Mouse (Mus musculus): ENCODE results near the gene Lmo1. TPM values are rescaled to one million over a fixed set of nuclear protein-coding genes. Genes with fewer than 3 reads are reported as not detected.

Lmo1 gene
- polyA plus RNA-seq, 1 experiment from 2014 or later, result 50.5 TPM

GRCm38 (mm10) chr7:109197161-109197650, 22.2 kb upstream of the Lmo1 start:
- Histone ChIP-seq H3K4me2 (no peak overlapping the region; the same call in 1 of the 2 replicates), H3K4me1 (peaks cover 39% of the 10 kb centered on the region), H3K36me3 (ENCODE audit: poor library complexity, severe bottlenecking) (no peaks in the 10 kb centered on the region), H3K4me3 (no peak overlapping the region), H3K9me3 (replicated peaks) (no peaks in the 10 kb centered on the region), H3K27me3 (peaks cover 96% of the 10 kb centered on the region), H3K9ac (no peak overlapping the region), H3K27ac (no peak overlapping the region; the same call in 1 of the 2 replicates)
- ATAC-seq, result no peak
- 60% methylated on average over 3 of the region's 3 CpGs for WGBS

- 4% methylated on average over 11 of the region's 11 CpGs for WGBS
- Histone ChIP-seq H3K4me1 (peaks cover 46% of the 10 kb centered on the region), H3K27ac (no peak overlapping the region; the same call in 1 of the 2 replicates), H3K36me3 (ENCODE audit: poor library complexity, severe bottlenecking) (no peaks in the 10 kb centered on the region), H3K9me3 (replicated peaks) (no peaks in the 10 kb centered on the region), H3K4me3 (no peak overlapping the region), H3K9ac (peak overlapping the region; percentile 14), H3K27me3 (peaks cover 89% of the 10 kb centered on the region), H3K4me2 (no peak overlapping the region; the same call in 1 of the 2 replicates)
- peak; percentile 3; the same call in 1 of the 2 replicates for ATAC-seq
Observed at GRCm38 (mm10) chr7:109196399-109197082, 21.5 kb upstream of the Lmo1 start.

GRCm38 (mm10) chr7:109195982-109196381, 21.0 kb upstream of the Lmo1 start:
- no peak overlapping the region for H3K4me2 ChIP-seq
- H3K27ac ChIP-seq, result no peak overlapping the region
- ATAC-seq, result no peak
- peak overlapping the region; percentile 14; the same call in 1 of the 2 replicates for H3K9ac ChIP-seq
- peaks cover 51% of the 10 kb centered on the region for H3K4me1 ChIP-seq
- H3K36me3 ChIP-seq (ENCODE audit: poor library complexity, severe bottlenecking), result no peaks in the 10 kb centered on the region
- WGBS, result 37% methylated on average over 6 of the region's 6 CpGs
- H3K4me3 ChIP-seq, result no peak overlapping the region
- peaks cover 83% of the 10 kb centered on the region for H3K27me3 ChIP-seq
- H3K9me3 ChIP-seq (replicated peaks), result no peaks in the 10 kb centered on the region

GRCm38 (mm10) chr7:109194850-109195249, 19.8 kb upstream of the Lmo1 start:
- Histone ChIP-seq H3K4me2 (no peak overlapping the region), H3K4me1 (peaks cover 62% of the 10 kb centered on the region), H3K27me3 (peaks cover 75% of the 10 kb centered on the region), H3K9ac (no peak overlapping the region), H3K27ac (no peak overlapping the region), H3K36me3 (ENCODE audit: poor library complexity, severe bottlenecking) (no peaks in the 10 kb centered on the region), H3K9me3 (replicated peaks) (no peaks in the 10 kb centered on the region), H3K4me3 (no peak overlapping the region)
- WGBS, result 88% methylated on average over 1 of the region's 1 CpGs
- ATAC-seq, result no peak

- H3K4me3 ChIP-seq, result no peak overlapping the region
- 78% methylated on average over 6 of the region's 6 CpGs for WGBS
- H3K9ac ChIP-seq, result no peak overlapping the region
- no peak overlapping the region for H3K27ac ChIP-seq
- ATAC-seq, result no peak
- peaks cover 34% of the 10 kb centered on the region for H3K4me1 ChIP-seq
- H3K36me3 ChIP-seq (ENCODE audit: poor library complexity, severe bottlenecking), result no peaks in the 10 kb centered on the region
- H3K4me2 ChIP-seq, result no peak overlapping the region
- no peaks in the 10 kb centered on the region for H3K9me3 ChIP-seq (replicated peaks)
- H3K27me3 ChIP-seq, result peaks cover 71% of the 10 kb centered on the region
Observed at GRCm38 (mm10) chr7:109187244-109188035, 12.4 kb upstream of the Lmo1 start.

- H3K4me3 ChIP-seq, result no peak overlapping the region
- H3K27ac ChIP-seq, result no peak overlapping the region
- WGBS, result 93% methylated on average over 2 of the region's 2 CpGs
- peaks cover 20% of the 10 kb centered on the region for H3K4me1 ChIP-seq
- H3K9ac ChIP-seq, result no peak overlapping the region
- no peaks in the 10 kb centered on the region for H3K9me3 ChIP-seq (replicated peaks)
- no peaks in the 10 kb centered on the region for H3K36me3 ChIP-seq (ENCODE audit: poor library complexity, severe bottlenecking)
- ATAC-seq, result no peak
- no peak overlapping the region for H3K4me2 ChIP-seq
- H3K27me3 ChIP-seq, result peaks cover 80% of the 10 kb centered on the region
Observed at GRCm38 (mm10) chr7:109185975-109186374, 11.0 kb upstream of the Lmo1 start.

GRCm38 (mm10) chr7:109185564-109185963, 10.6 kb upstream of the Lmo1 start:
- peaks cover 84% of the 10 kb centered on the region for H3K27me3 ChIP-seq
- no peak for ATAC-seq
- peaks cover 16% of the 10 kb centered on the region for H3K4me1 ChIP-seq
- no peak overlapping the region for H3K27ac ChIP-seq
- no peak overlapping the region for H3K9ac ChIP-seq
- H3K4me3 ChIP-seq, result no peak overlapping the region
- no peak overlapping the region for H3K4me2 ChIP-seq
- 24% methylated on average over 5 of the region's 5 CpGs for WGBS
- H3K36me3 ChIP-seq (ENCODE audit: poor library complexity, severe bottlenecking), result no peaks in the 10 kb centered on the region
- H3K9me3 ChIP-seq (replicated peaks), result no peaks in the 10 kb centered on the region

GRCm38 (mm10) chr7:109176688-109177087, 1.7 kb upstream of the Lmo1 start:
- no peak overlapping the region for H3K4me3 ChIP-seq
- 7% methylated on average over 3 of the region's 3 CpGs for WGBS
- no peak overlapping the region; the same call in 1 of the 2 replicates for H3K4me2 ChIP-seq
- no peaks in the 10 kb centered on the region for H3K36me3 ChIP-seq (ENCODE audit: poor library complexity, severe bottlenecking)
- H3K27ac ChIP-seq, result peak overlapping the region; percentile 87
- peaks cover 50% of the 10 kb centered on the region for H3K4me1 ChIP-seq
- ATAC-seq, result peak; percentile 36
- H3K9ac ChIP-seq, result no peak overlapping the region
- peaks cover 71% of the 10 kb centered on the region for H3K27me3 ChIP-seq
- no peaks in the 10 kb centered on the region for H3K9me3 ChIP-seq (replicated peaks)

GRCm38 (mm10) chr7:109175670-109176625, 941 bp upstream of the Lmo1 start:
- H3K9ac ChIP-seq, result peak overlapping the region; percentile 87; the same call in 1 of the 2 replicates
- ATAC-seq, result peak; percentile 65
- H3K36me3 ChIP-seq (ENCODE audit: poor library complexity, severe bottlenecking), result no peaks in the 10 kb centered on the region
- H3K4me2 ChIP-seq, result peak overlapping the region; percentile 85
- under 1% methylated on average over 13 of the region's 13 CpGs for WGBS
- H3K27me3 ChIP-seq, result peaks cover 74% of the 10 kb centered on the region
- H3K27ac ChIP-seq, result peak overlapping the region; percentile 87
- H3K4me3 ChIP-seq, result peak overlapping the region; percentile 65
- H3K4me1 ChIP-seq, result peaks cover 53% of the 10 kb centered on the region
- no peaks in the 10 kb centered on the region for H3K9me3 ChIP-seq (replicated peaks)

GRCm38 (mm10) chr7:109174337-109174948, 564 bp downstream of the Lmo1 start:
- Histone ChIP-seq H3K9me3 (replicated peaks) (no peaks in the 10 kb centered on the region), H3K4me2 (peak overlapping the region; percentile 85), H3K9ac (peak overlapping the region; percentile 87), H3K27ac (peak overlapping the region; percentile 87), H3K4me1 (peaks cover 60% of the 10 kb centered on the region), H3K36me3 (ENCODE audit: poor library complexity, severe bottlenecking) (no peaks in the 10 kb centered on the region), H3K4me3 (peak overlapping the region; percentile 65), H3K27me3 (peaks cover 61% of the 10 kb centered on the region)
- peak; percentile 6; the same call in 1 of the 2 replicates for ATAC-seq
- WGBS, result 2% methylated on average over 31 of the region's 31 CpGs

- Histone ChIP-seq H3K36me3 (ENCODE audit: poor library complexity, severe bottlenecking) (no peaks in the 10 kb centered on the region), H3K4me2 (peak overlapping the region; percentile 85), H3K4me3 (peak overlapping the region; percentile 65), H3K9ac (peak overlapping the region; percentile 87; the same call in 1 of the 2 replicates), H3K4me1 (peaks cover 83% of the 10 kb centered on the region), H3K27ac (no peak overlapping the region), H3K9me3 (replicated peaks) (no peaks in the 10 kb centered on the region), H3K27me3 (peaks cover 56% of the 10 kb centered on the region)
- ATAC-seq, result no peak
- 40% methylated on average over 3 of the region's 3 CpGs for WGBS
Observed at GRCm38 (mm10) chr7:109171874-109172273, 3.1 kb downstream of the Lmo1 start.

Data from forebrain, embryonic 13.5 days (tissue).